Mouse (Mus musculus): Measurements from ENCODE around the gene Aurkb.

DNA sequence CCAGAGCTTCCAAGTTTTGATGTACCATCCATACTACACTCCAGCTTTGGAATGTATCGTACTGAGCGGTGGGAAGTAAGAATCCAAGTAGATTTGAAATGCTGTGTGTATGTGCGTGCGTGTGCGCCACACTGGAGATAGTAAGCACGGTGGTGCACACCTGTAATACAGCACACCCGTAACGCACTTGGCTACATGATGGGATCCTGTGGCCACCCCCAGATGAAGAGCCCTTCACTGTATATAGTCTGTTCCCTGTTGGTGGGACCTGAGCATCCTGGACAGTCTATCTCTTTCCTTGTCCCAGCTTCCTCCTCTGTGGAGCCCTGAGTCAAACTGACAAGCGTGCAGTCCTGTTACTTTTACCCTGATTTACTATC lies 938 bp downstream of the Aurkb start:
- TF ChIP-seq CTCF (IDR thresholded peaks at IDR 0.05; ENCODE audit: borderline replicate concordance, insufficient read depth, low read length): no peak
- peak; percentile 15; the same call in 1 of the 2 replicates for TF ChIP-seq POLR2A (IDR thresholded peaks at IDR 0.05; ENCODE audit: low read depth, low read length)

Measured in embryonic fibroblast, embryonic 13.5 days (primary cell).